Mouse (Mus musculus) limb, embryonic 14.5 days (tissue): ENCODE measurements around the gene Ddx39b. TPM values are rescaled to one million over a fixed set of nuclear protein-coding genes. Genes with fewer than 3 reads are reported as not detected.

Source experiments
- ATAC-seq: fragments of 200-750 bp; cut with Nextera tagmentation; 2 replicates; pipeline ENCODE4 v1.8.0; 2017; ENCODE audit warnings: low read depth, moderate number of reproducible peaks, moderate TSS enrichment; ENCODE audit not compliant: low FRiP score
- DNase-seq: peaks from one replicate; pipeline ENCODE4 v3.0.0-alpha.2; 2015; ENCODE audit warnings: low spot score
- H3K27ac ChIP-seq: fragments of 300-500 bp; sonication (generic); replicated peaks from 2 replicates; pipeline ENCODE4 v1.5.1; 2014; ENCODE audit warnings: low read depth, mild to moderate bottlenecking, low read length, moderate library complexity, mixed read lengths
- H3K27me3 ChIP-seq: fragments of 300-500 bp; sonication (generic); 2 replicates; pipeline ENCODE4 v1.6.1; 2014; ENCODE audit warnings: low read length, mixed read lengths; ENCODE audit not compliant: control insufficient read depth, insufficient read depth
- H3K36me3 ChIP-seq: fragments of 300-500 bp; sonication (generic); 2 replicates; pipeline ENCODE4 v1.6.1; 2014; ENCODE audit warnings: mild to moderate bottlenecking, low read length, moderate library complexity, mixed read lengths; ENCODE audit not compliant: control insufficient read depth, insufficient read depth
- H3K4me1 ChIP-seq: fragments of 300-500 bp; sonication (generic); 2 replicates; pipeline ENCODE4 v1.6.1; 2014; ENCODE audit warnings: antibody characterized with exemption, low read length, mixed read lengths; ENCODE audit not compliant: control insufficient read depth, insufficient read depth
- H3K4me2 ChIP-seq: fragments of 300-500 bp; sonication (generic); replicated peaks from 2 replicates; pipeline ENCODE4 v1.6.1; 2014; ENCODE audit warnings: low read depth, mild to moderate bottlenecking, low read length, moderate library complexity; ENCODE audit not compliant: severe bottlenecking
- H3K4me3 ChIP-seq: fragments of 300-500 bp; sonication (generic); replicated peaks from 2 replicates; pipeline ENCODE4 v1.5.1; 2014; ENCODE audit warnings: low read length
- H3K9ac ChIP-seq: fragments of 300-500 bp; sonication (generic); 2 replicates; pipeline ENCODE4 v1.6.1; 2014; ENCODE audit warnings: mild to moderate bottlenecking, low read depth, low read length, moderate library complexity; ENCODE audit not compliant: severe bottlenecking
- H3K9me3 ChIP-seq: fragments of 300-500 bp; sonication (generic); 2 replicates; pipeline ENCODE4 v1.6.1; 2016; ENCODE audit warnings: low read length; ENCODE audit not compliant: control insufficient read depth
- POLR2A ChIP-seq: fragments of 200-500 bp; IDR thresholded peaks from 2 replicates; pipeline ENCODE4 v1.8.0; 2012; ENCODE audit warnings: inconsistent platforms, mild to moderate bottlenecking, moderate library complexity, borderline replicate concordance; ENCODE audit not compliant: insufficient read depth, insufficient read length; ENCODE audit errors: extremely low read depth
- WGBS: fragments of 180-500 bp; shearing (Covaris S2); extraction: QIAGEN DNeasy Blood & Tissue Kit; methylation state at CpG from one replicate; pipeline ENCODE4 v1.1.7; 2014; 5-methylcytosine and 5-hydroxymethylcytosine counted together
- polyA plus RNA-seq, 2 experiments: library from polyadenylated mRNA; depleted of rRNA in 1 of 2; stranded (reverse) in 1 of 2; unstranded in 1 of 2; fragments of >200 nt; fragmentation: Nextera tagmentation in 1 of 2; extraction: Ambion mirVana in 1 of 2; gene quantifications; 2 replicates each; pipeline versions ENCODE4 v1.2.1 to v1.2.3; 2012 to 2014

Ddx39b gene
- polyA plus RNA-seq, 2 experiments = 416 to 877 TPM

GRCm38 (mm10) chr17:35245731-35246623 is 4.4 kb downstream of the Ddx39b start:
- peaks cover 13% of the 10 kb centered on the region for H3K4me1 ChIP-seq
- ATAC-seq = no peak
- WGBS = 77% methylated on average over 15 of the region's 15 CpGs
- H3K4me2 ChIP-seq = no peak overlapping the region
- H3K9ac ChIP-seq = no peak overlapping the region
- peaks cover 81% of the 10 kb centered on the region for H3K36me3 ChIP-seq
- H3K4me3 ChIP-seq = no peak overlapping the region
- H3K27me3 ChIP-seq = no peaks in the 10 kb centered on the region
- TF ChIP-seq POLR2A = no peak
- H3K9me3 ChIP-seq = no peaks in the 10 kb centered on the region
- no peak overlapping the region for H3K27ac ChIP-seq
- DNase-seq = peak; percentile 55

GRCm38 (mm10) chr17:35247144-35247543 is 5.6 kb downstream of the Ddx39b start:
- ATAC-seq = no peak
- 89% methylated on average over 7 of the region's 7 CpGs for WGBS

GRCm38 (mm10) chr17:35248986-35249385 is 7.4 kb downstream of the Ddx39b start:
- TF ChIP-seq POLR2A = no peak
- DNase-seq = no peak
- Histone ChIP-seq H3K9me3 (no peaks in the 10 kb centered on the region), H3K4me2 (no peak overlapping the region), H3K27me3 (no peaks in the 10 kb centered on the region), H3K27ac (no peak overlapping the region), H3K4me3 (no peak overlapping the region), H3K36me3 (peaks cover 99% of the 10 kb centered on the region), H3K9ac (no peak overlapping the region), H3K4me1 (peaks cover 6% of the 10 kb centered on the region)
- ATAC-seq = no peak
- whole genome bisulfite sequencing = 91% methylated on average over 14 of the region's 14 CpGs

More at GRCm38 (mm10) chr17:35247144-35247543, 5.6 kb downstream of the Ddx39b start:
- no peak for DNase-seq
- H3K36me3 ChIP-seq = peaks cover 91% of the 10 kb centered on the region
- no peak overlapping the region for H3K4me3 ChIP-seq
- no peak overlapping the region for H3K4me2 ChIP-seq
- H3K9me3 ChIP-seq = no peaks in the 10 kb centered on the region
- H3K27ac ChIP-seq = no peak overlapping the region
- H3K4me1 ChIP-seq = peaks cover 13% of the 10 kb centered on the region
- no peak for TF ChIP-seq POLR2A
- no peaks in the 10 kb centered on the region for H3K27me3 ChIP-seq
- H3K9ac ChIP-seq = no peak overlapping the region

GRCm38 (mm10) chr17:35249451-35250197 is 8.1 kb downstream of the Ddx39b start:
- TF ChIP-seq POLR2A = no peak
- no peak overlapping the region for H3K27ac ChIP-seq
- peaks cover 96% of the 10 kb centered on the region for H3K36me3 ChIP-seq
- no peaks in the 10 kb centered on the region for H3K9me3 ChIP-seq
- DNase-seq = no peak
- no peaks in the 10 kb centered on the region; the same call in 1 of the 2 replicates for H3K4me1 ChIP-seq
- H3K27me3 ChIP-seq = no peaks in the 10 kb centered on the region
- H3K4me2 ChIP-seq = no peak overlapping the region
- no peak overlapping the region for H3K9ac ChIP-seq
- no peak for ATAC-seq
- WGBS = 88% methylated on average over 19 of the region's 19 CpGs
- H3K4me3 ChIP-seq = no peak overlapping the region

- H3K4me1 ChIP-seq = no peaks in the 10 kb centered on the region; the same call in 1 of the 2 replicates
- H3K9ac ChIP-seq = no peak overlapping the region
- no peak for TF ChIP-seq POLR2A
- peaks cover 87% of the 10 kb centered on the region for H3K36me3 ChIP-seq
- H3K4me3 ChIP-seq = no peak overlapping the region
- no peaks in the 10 kb centered on the region for H3K27me3 ChIP-seq
- H3K9me3 ChIP-seq = no peaks in the 10 kb centered on the region
- no peak for DNase-seq
- 85% methylated on average over 3 of the region's 3 CpGs for WGBS
- no peak overlapping the region for H3K4me2 ChIP-seq
- H3K27ac ChIP-seq = no peak overlapping the region
- ATAC-seq = no peak
These were observed 9.0 kb downstream of the Ddx39b start for GRCm38 (mm10) chr17:35250348-35251120.
